Mouse (Mus musculus): ENCODE measurements around the gene Armh1. TPM values are rescaled to one million over a fixed set of nuclear protein-coding genes. Genes with fewer than 3 reads are reported as not detected.

Gene Armh1
- polyA plus RNA-seq, 1 experiment: not detected

DNA sequence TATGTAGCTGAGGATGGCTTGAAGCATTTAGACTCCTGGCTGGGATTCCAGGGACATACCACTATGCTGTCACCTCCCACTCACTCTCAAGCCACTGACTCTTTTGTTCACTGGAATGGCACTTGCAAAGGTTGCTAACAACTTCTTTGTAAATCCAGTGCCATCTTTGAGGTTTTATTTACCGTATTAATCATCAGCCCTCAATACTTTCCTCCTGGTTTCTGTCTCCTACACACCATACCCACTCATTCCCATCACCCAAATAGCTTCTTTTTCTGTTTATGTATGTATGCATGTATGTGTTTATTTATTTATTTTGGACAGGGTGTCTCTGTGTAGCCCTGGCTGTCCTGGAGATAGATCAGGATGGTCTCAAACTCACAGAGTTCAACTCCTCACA, 943 bp downstream of the Armh1 start:
- Histone ChIP-seq H3K4me1 (ENCODE audit: control insufficient read depth, insufficient read depth, low read length) (peaks cover 6% of the 10 kb centered on the region), H3K27ac (ENCODE audit: control insufficient read depth, insufficient read depth, low read depth, low read length, poor library complexity) (no peak overlapping the region), H3K4me3 (replicated peaks; ENCODE audit: control insufficient read depth, low read depth, low read length) (no peak overlapping the region)
- WGBS: 82% methylated on average over 1 of the region's 1 CpGs
- TF ChIP-seq POLR2A (IDR thresholded peaks at IDR 0.05; ENCODE audit: borderline replicate concordance, control insufficient read depth, low read depth, low read length) (no peak), CTCF (IDR thresholded peaks at IDR 0.05; ENCODE audit: control insufficient read depth, insufficient read depth, low read length) (no peak)

DNA sequence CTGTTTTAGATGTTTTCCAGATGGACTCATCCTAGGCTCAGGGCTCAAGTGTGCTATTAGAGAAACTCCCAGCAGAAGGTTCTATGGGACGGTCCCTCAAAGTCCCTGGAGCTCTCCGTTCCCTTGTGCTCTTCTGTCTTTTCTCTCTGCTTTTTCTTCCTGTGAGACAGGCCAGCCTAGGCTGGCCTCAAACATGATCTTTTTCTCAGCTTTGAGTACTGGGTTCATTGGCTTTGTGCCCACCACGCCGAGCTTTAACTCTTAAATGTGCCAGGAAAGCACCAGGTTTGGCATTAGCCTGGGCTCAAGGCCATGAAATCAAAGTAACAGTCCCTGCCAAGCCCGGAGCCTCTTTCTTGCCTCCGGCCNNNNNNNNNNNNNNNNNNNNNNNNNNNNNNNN, 11.1 kb downstream of the Armh1 start:
- Histone ChIP-seq H3K27ac (ENCODE audit: control insufficient read depth, insufficient read depth, low read depth, low read length, poor library complexity) (no peak overlapping the region), H3K4me1 (ENCODE audit: control insufficient read depth, insufficient read depth, low read length) (no peaks in the 10 kb centered on the region; the same call in 1 of the 2 replicates), H3K4me3 (replicated peaks; ENCODE audit: control insufficient read depth, low read depth, low read length) (no peak overlapping the region)
- TF ChIP-seq POLR2A (IDR thresholded peaks at IDR 0.05; ENCODE audit: borderline replicate concordance, control insufficient read depth, low read depth, low read length): no peak
- TF ChIP-seq CTCF (IDR thresholded peaks at IDR 0.05; ENCODE audit: control insufficient read depth, insufficient read depth, low read length): no peak
- WGBS: 77% methylated on average over 6 of the region's 6 CpGs

DNA sequence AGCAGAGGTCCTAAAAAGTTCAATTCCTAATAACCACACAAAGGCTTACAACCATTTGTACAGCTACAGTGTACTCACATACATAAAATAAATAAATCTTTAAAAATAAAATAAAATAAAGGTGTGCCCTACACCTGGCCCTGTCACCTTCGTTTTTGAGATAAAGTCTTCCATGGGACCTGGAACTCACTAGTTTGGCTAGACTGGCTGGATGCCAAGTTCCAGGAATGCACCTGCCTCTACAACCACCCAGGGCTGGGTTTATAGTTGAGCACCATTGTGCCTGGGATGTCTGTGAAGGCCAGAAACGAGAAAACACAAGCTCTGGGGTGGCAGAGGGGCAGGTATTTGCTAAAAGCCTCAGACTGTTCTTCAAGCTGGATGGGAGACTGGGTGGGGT, 12.8 kb downstream of the Armh1 start:
- no peak for TF ChIP-seq POLR2A (IDR thresholded peaks at IDR 0.05; ENCODE audit: borderline replicate concordance, control insufficient read depth, low read depth, low read length)
- no peak for TF ChIP-seq CTCF (IDR thresholded peaks at IDR 0.05; ENCODE audit: control insufficient read depth, insufficient read depth, low read length)
- Histone ChIP-seq H3K27ac (ENCODE audit: control insufficient read depth, insufficient read depth, low read depth, low read length, poor library complexity) (no peak overlapping the region), H3K4me3 (replicated peaks; ENCODE audit: control insufficient read depth, low read depth, low read length) (no peak overlapping the region), H3K4me1 (ENCODE audit: control insufficient read depth, insufficient read depth, low read length) (no peaks in the 10 kb centered on the region; the same call in 1 of the 2 replicates)
- WGBS: 42% methylated on average over 2 of the region's 2 CpGs

DNA sequence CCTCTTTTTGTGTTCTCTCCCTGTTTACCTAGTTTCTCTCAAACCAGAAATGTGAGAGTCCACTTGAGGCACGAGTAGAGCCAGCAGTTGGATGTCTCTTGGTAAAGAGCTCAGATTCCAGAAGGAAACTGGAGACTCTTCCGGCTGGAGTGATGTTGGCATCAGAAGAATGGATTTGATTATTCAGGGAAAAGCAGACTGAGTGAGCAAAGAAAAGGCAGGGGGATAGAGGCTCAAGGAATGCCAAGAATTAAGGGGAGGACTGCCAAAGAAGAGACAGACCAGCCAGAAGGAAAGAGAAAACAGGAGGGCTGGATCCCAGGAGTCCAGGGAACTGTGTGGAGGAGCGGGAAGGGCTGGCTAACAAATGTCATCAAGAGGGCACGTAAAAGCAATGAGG, 16.1 kb downstream of the Armh1 start:
- H3K27ac ChIP-seq (ENCODE audit: control insufficient read depth, insufficient read depth, low read depth, low read length, poor library complexity): no peak overlapping the region
- WGBS: 84% methylated on average over 4 of the region's 4 CpGs
- TF ChIP-seq POLR2A (IDR thresholded peaks at IDR 0.05; ENCODE audit: borderline replicate concordance, control insufficient read depth, low read depth, low read length): no peak
- TF ChIP-seq CTCF (IDR thresholded peaks at IDR 0.05; ENCODE audit: control insufficient read depth, insufficient read depth, low read length): no peak
- no peak overlapping the region for H3K4me3 ChIP-seq (replicated peaks; ENCODE audit: control insufficient read depth, low read depth, low read length)
- no peaks in the 10 kb centered on the region; the same call in 1 of the 2 replicates for H3K4me1 ChIP-seq (ENCODE audit: control insufficient read depth, insufficient read depth, low read length)

DNA sequence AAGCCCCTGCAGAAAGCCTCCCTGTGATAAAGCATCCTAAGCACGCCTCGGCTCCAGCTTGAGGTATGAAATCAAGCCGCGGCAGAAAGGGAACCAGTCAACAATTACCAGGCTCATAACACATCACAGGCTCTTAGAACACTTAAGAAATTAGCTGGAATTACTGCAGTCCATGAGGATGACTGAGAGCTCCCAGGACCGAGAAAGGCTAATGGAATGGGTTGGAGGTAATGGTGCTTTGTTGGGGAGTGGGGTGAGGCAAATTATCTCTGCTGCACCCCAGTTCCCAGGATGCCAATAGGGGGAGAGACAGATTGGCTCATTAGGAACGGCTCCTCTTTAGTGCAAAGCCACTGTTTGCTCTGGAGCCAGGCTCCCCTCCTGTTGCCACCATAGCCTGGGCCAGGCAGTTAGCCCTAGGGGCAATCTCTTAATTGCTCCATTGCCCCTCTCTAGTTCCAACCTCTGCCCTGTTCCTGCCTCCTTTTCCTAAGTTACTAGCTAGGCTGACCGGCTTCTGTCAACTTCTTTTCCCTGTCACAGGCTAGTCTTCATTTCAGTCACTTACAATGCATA, 17.7 kb downstream of the Armh1 start:
- TF ChIP-seq CTCF (IDR thresholded peaks at IDR 0.05; ENCODE audit: control insufficient read depth, insufficient read depth, low read length) (no peak), POLR2A (IDR thresholded peaks at IDR 0.05; ENCODE audit: borderline replicate concordance, control insufficient read depth, low read depth, low read length) (no peak)
- no peaks in the 10 kb centered on the region; the same call in 1 of the 2 replicates for H3K4me1 ChIP-seq (ENCODE audit: control insufficient read depth, insufficient read depth, low read length)
- 69% methylated on average over 7 of the region's 7 CpGs for WGBS
- no peak overlapping the region for H3K27ac ChIP-seq (ENCODE audit: control insufficient read depth, insufficient read depth, low read depth, low read length, poor library complexity)
- H3K4me3 ChIP-seq (replicated peaks; ENCODE audit: control insufficient read depth, low read depth, low read length): no peak overlapping the region

DNA sequence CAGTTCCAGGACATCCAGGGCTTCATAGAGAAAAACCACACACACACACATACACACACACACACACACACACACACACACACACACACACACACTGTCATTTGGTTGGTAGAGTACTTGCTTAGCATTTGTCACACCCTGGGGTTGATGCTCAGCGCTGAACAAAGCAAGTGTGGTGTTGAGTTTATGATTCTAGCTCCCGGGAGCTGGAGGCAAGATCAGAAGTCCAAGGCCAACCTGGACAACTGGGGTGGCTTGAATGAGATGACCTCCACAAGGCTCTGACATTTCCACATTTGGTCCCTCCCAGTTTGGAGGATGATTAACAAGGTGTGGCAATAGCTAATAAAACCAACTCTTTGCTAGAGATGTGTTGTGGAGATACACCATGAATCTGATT, 20.7 kb downstream of the Armh1 start:
- TF ChIP-seq CTCF (IDR thresholded peaks at IDR 0.05; ENCODE audit: control insufficient read depth, insufficient read depth, low read length): no peak
- no peak for TF ChIP-seq POLR2A (IDR thresholded peaks at IDR 0.05; ENCODE audit: borderline replicate concordance, control insufficient read depth, low read depth, low read length)
- H3K27ac ChIP-seq (ENCODE audit: control insufficient read depth, insufficient read depth, low read depth, low read length, poor library complexity): no peak overlapping the region
- no peaks in the 10 kb centered on the region for H3K4me1 ChIP-seq (ENCODE audit: control insufficient read depth, insufficient read depth, low read length)
- 94% methylated on average over 2 of the region's 2 CpGs for WGBS
- H3K4me3 ChIP-seq (replicated peaks; ENCODE audit: control insufficient read depth, low read depth, low read length): no peak overlapping the region

DNA sequence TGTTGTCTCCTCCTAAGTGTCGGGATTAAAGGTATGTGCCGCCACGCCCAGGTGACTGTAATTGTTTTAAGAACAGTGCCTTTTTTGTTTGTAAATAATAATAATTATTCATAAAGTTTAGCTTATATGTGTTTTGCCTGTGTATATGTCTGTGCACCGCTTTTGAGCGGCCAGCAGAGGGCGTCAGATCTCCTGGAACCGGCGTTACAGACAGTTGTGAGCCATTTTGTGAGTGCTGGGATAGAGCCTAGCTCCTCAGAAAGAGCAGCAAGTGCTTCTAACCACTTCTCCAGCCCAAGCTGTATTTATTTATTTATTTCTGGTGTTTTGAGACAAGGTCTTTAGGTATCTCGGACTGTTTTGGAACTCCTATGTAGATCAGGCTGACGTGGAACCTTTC, 21.6 kb downstream of the Armh1 start:
- Histone ChIP-seq H3K27ac (ENCODE audit: control insufficient read depth, insufficient read depth, low read depth, low read length, poor library complexity) (no peak overlapping the region), H3K4me3 (replicated peaks; ENCODE audit: control insufficient read depth, low read depth, low read length) (no peak overlapping the region), H3K4me1 (ENCODE audit: control insufficient read depth, insufficient read depth, low read length) (no peaks in the 10 kb centered on the region)
- WGBS: 65% methylated on average over 10 of the region's 10 CpGs
- TF ChIP-seq CTCF (IDR thresholded peaks at IDR 0.05; ENCODE audit: control insufficient read depth, insufficient read depth, low read length) (peak; percentile 59), POLR2A (IDR thresholded peaks at IDR 0.05; ENCODE audit: borderline replicate concordance, control insufficient read depth, low read depth, low read length) (no peak)

DNA sequence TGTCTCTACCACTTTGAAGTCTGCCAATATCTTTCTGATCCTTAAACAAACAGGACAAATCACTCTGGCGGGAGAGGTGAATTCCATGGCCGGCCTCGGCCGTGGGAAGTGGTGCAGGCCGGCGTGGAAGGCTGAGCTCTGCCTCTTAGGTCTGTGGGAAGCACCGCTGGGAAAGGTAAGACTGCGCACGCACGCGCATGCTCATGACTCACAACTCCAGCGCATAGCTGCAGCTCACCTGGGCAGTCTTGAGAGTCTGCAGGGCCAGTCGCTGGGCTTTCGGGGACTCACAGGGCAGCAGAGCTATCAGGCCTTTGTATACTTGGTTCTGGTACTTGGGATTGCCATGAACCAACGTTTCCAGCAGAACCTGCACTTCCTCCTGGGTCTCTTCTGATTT, 22.3 kb downstream of the Armh1 start:
- 85% methylated on average over 15 of the region's 15 CpGs for WGBS
- H3K27ac ChIP-seq (ENCODE audit: control insufficient read depth, insufficient read depth, low read depth, low read length, poor library complexity): no peak overlapping the region
- H3K4me1 ChIP-seq (ENCODE audit: control insufficient read depth, insufficient read depth, low read length): no peaks in the 10 kb centered on the region
- TF ChIP-seq POLR2A (IDR thresholded peaks at IDR 0.05; ENCODE audit: borderline replicate concordance, control insufficient read depth, low read depth, low read length): no peak
- H3K4me3 ChIP-seq (replicated peaks; ENCODE audit: control insufficient read depth, low read depth, low read length): no peak overlapping the region

DNA sequence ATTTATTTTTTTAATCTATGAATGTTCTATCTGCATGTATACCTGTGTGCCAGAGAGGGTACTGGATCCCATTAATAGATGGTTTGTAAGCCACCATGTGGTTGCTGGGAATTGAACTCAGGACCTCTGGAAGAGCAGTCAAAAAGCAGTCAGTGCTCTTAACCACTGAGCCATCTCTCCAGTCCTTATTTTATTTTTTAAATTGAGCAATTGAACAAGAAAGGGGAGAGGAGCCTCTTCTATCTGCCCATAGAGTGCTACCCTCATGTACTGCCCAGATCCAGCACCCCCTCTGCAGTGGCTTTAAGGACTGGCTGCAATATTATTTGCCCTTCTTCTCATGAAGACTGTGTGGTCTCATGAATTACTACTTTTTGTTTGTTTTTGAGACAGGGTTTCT, 26.7 kb downstream of the Armh1 start:
- no peak overlapping the region for H3K27ac ChIP-seq (ENCODE audit: control insufficient read depth, insufficient read depth, low read depth, low read length, poor library complexity)
- no peaks in the 10 kb centered on the region; the same call in none of the 2 replicates for H3K4me1 ChIP-seq (ENCODE audit: control insufficient read depth, insufficient read depth, low read length)
- TF ChIP-seq POLR2A (IDR thresholded peaks at IDR 0.05; ENCODE audit: borderline replicate concordance, control insufficient read depth, low read depth, low read length): no peak
- no peak for TF ChIP-seq CTCF (IDR thresholded peaks at IDR 0.05; ENCODE audit: control insufficient read depth, insufficient read depth, low read length)
- no peak overlapping the region for H3K4me3 ChIP-seq (replicated peaks; ENCODE audit: control insufficient read depth, low read depth, low read length)
